Mouse (Mus musculus): ENCODE results near the gene Gm44965.

GRCm38 (mm10) chr6:48623460-48623859, 29.7 kb downstream of the Gm44965 start:
- no peak for TF ChIP-seq CTCF (IDR thresholded peaks at IDR 0.05; ENCODE audit: borderline replicate concordance, insufficient read depth, low read length)
- no peak for TF ChIP-seq POLR2A (IDR thresholded peaks at IDR 0.05; ENCODE audit: low read depth, low read length)

All from embryonic fibroblast, embryonic 13.5 days (primary cell).